Mouse (Mus musculus) kidney, adult 18-20 months (tissue): ENCODE data around the gene Ugt1a7c.

Source experiments
- DNase-seq: peaks from one replicate; pipeline ENCODE4 v3.0.0; 2021

The Ugt1a7c gene

GRCm38 (mm10) chr1:88264237-88264868 is 169.5 kb downstream of the Ugt1a7c start:
- no peak for DNase-seq

GRCm38 (mm10) chr1:88264869-88265240 is 170.0 kb downstream of the Ugt1a7c start:
- no peak for DNase-seq

- DNase-seq = no peak
These were observed 171.3 kb downstream of the Ugt1a7c start for GRCm38 (mm10) chr1:88266123-88266522.

GRCm38 (mm10) chr1:88267489-88267888 is 172.6 kb downstream of the Ugt1a7c start:
- DNase-seq = no peak

- no peak for DNase-seq
These were observed 173.2 kb downstream of the Ugt1a7c start for GRCm38 (mm10) chr1:88268070-88268469.
